Mouse (Mus musculus): ENCODE measurements around the gene Taf12. TPM values are rescaled to one million over a fixed set of nuclear protein-coding genes. Genes with fewer than 3 reads are reported as not detected.

Gene Taf12
- polyA plus RNA-seq, 2 experiments = 24.5 to 48.7 TPM

GRCm38 (mm10) chr4:132253622-132254021 is 20.6 kb upstream of the Taf12 start:
- Histone ChIP-seq H3K36me3 (replicated peaks; ENCODE audit: control insufficient read depth, insufficient read depth, low read depth) (peaks cover 20% of the 10 kb centered on the region), H3K9ac (replicated peaks) (no peak overlapping the region), H3K4me1 (replicated peaks; ENCODE audit: control insufficient read depth in 2 of 2, insufficient read depth in 2 of 2, low read length in 1 of 2) (peaks cover 0 to 4% of the 10 kb centered on the region in 2 experiments; a peak in 2 of 4 replicates), H3K27me3 (ENCODE audit: control insufficient read depth, insufficient read depth, low read length) (no peaks in the 10 kb centered on the region), H3K27ac (no peak overlapping the region), H3K9me3 (ENCODE audit: control insufficient read depth, low read length) (no peaks in the 10 kb centered on the region), H3K4me3 (ENCODE audit: insufficient read depth in 1 of 2, low read depth in 2 of 2, low read length in 2 of 2) (no peak overlapping the region), H3K4me2 (ENCODE audit: low read depth) (no peak overlapping the region)
- WGBS (ENCODE audit: insufficient replicate concordance) = 22% methylated on average over 2 of the region's 2 CpGs
- DNase-seq (ENCODE audit: low read depth in 3 of 3, low spot score in 3 of 3) (no peak), ATAC-seq (ENCODE audit: insufficient read depth) (0 out of 2 replicates have a peak, but pooled peaks have one; percentile 23)
- TF ChIP-seq EP300 (IDR thresholded peaks at IDR 0.05; ENCODE audit: low read depth) (no peak), CTCF (IDR thresholded peaks at IDR 0.05; ENCODE audit: low read depth) (no peak)

GRCm38 (mm10) chr4:132254986-132255385 is 19.2 kb upstream of the Taf12 start:
- H3K27ac ChIP-seq = no peak overlapping the region
- DNase-seq (ENCODE audit: low read depth in 3 of 3, low spot score in 3 of 3) (no peak), ATAC-seq (ENCODE audit: insufficient read depth) (no peak)
- no peaks in the 10 kb centered on the region for H3K27me3 ChIP-seq (ENCODE audit: control insufficient read depth, insufficient read depth, low read length)
- no peak overlapping the region for H3K9ac ChIP-seq (replicated peaks)
- TF ChIP-seq EP300 (IDR thresholded peaks at IDR 0.05; ENCODE audit: low read depth) = no peak
- peak; percentile 24; the same call in 1 of the 2 replicates for TF ChIP-seq CTCF (IDR thresholded peaks at IDR 0.05; ENCODE audit: low read depth)
- H3K9me3 ChIP-seq (ENCODE audit: control insufficient read depth, low read length) = no peaks in the 10 kb centered on the region
- peaks cover 9 to 15% of the 10 kb centered on the region in 2 experiments; a peak in 3 of 4 replicates for H3K4me1 ChIP-seq (replicated peaks; ENCODE audit: control insufficient read depth in 2 of 2, insufficient read depth in 2 of 2, low read length in 1 of 2)
- H3K4me2 ChIP-seq (ENCODE audit: low read depth) = no peak overlapping the region
- WGBS (ENCODE audit: insufficient replicate concordance) = 63% methylated on average over 3 of the region's 3 CpGs
- no peak overlapping the region for H3K4me3 ChIP-seq (ENCODE audit: insufficient read depth in 1 of 2, low read depth in 2 of 2, low read length in 2 of 2)
- peaks cover 12% of the 10 kb centered on the region for H3K36me3 ChIP-seq (replicated peaks; ENCODE audit: control insufficient read depth, insufficient read depth, low read depth)

- TF ChIP-seq CTCF (IDR thresholded peaks at IDR 0.05; ENCODE audit: low read depth) = no peak
- no peak for TF ChIP-seq EP300 (IDR thresholded peaks at IDR 0.05; ENCODE audit: low read depth)
- peaks cover 2% of the 10 kb centered on the region; the same call in 1 of the 2 replicates for H3K36me3 ChIP-seq (replicated peaks; ENCODE audit: control insufficient read depth, insufficient read depth, low read depth)
- H3K9ac ChIP-seq (replicated peaks) = no peak overlapping the region
- no peak overlapping the region for H3K4me2 ChIP-seq (ENCODE audit: low read depth)
- H3K27ac ChIP-seq = no peak overlapping the region
- DNase-seq (ENCODE audit: low read depth in 3 of 3, low spot score in 3 of 3) (no peak), ATAC-seq (ENCODE audit: insufficient read depth) (no peak)
- peaks cover 9 to 18% of the 10 kb centered on the region in 2 experiments; a peak in 3 of 4 replicates for H3K4me1 ChIP-seq (replicated peaks; ENCODE audit: control insufficient read depth in 2 of 2, insufficient read depth in 2 of 2, low read length in 1 of 2)
- no peak overlapping the region for H3K4me3 ChIP-seq (ENCODE audit: insufficient read depth in 1 of 2, low read depth in 2 of 2, low read length in 2 of 2)
- 85% methylated on average over 3 of the region's 3 CpGs for WGBS (ENCODE audit: insufficient replicate concordance)
- no peaks in the 10 kb centered on the region for H3K9me3 ChIP-seq (ENCODE audit: control insufficient read depth, low read length)
- H3K27me3 ChIP-seq (ENCODE audit: control insufficient read depth, insufficient read depth, low read length) = no peaks in the 10 kb centered on the region
Observed at GRCm38 (mm10) chr4:132256384-132256783, 17.8 kb upstream of the Taf12 start.

GRCm38 (mm10) chr4:132259248-132259647 is 14.9 kb upstream of the Taf12 start:
- WGBS (ENCODE audit: insufficient replicate concordance) = 58% methylated on average over 4 of the region's 4 CpGs
- H3K4me3 ChIP-seq (ENCODE audit: insufficient read depth in 1 of 2, low read depth in 2 of 2, low read length in 2 of 2) = no peak overlapping the region
- no peak for TF ChIP-seq EP300 (IDR thresholded peaks at IDR 0.05; ENCODE audit: low read depth)
- no peak for TF ChIP-seq CTCF (IDR thresholded peaks at IDR 0.05; ENCODE audit: low read depth)
- no peaks in the 10 kb centered on the region for H3K9me3 ChIP-seq (ENCODE audit: control insufficient read depth, low read length)
- ATAC-seq (ENCODE audit: insufficient read depth) (no peak), DNase-seq (ENCODE audit: low read depth in 3 of 3, low spot score in 3 of 3) (no peak)
- no peak overlapping the region; the same call in 1 of the 2 replicates for H3K27ac ChIP-seq
- no peaks in the 10 kb centered on the region for H3K36me3 ChIP-seq (replicated peaks; ENCODE audit: control insufficient read depth, insufficient read depth, low read depth)
- H3K27me3 ChIP-seq (ENCODE audit: control insufficient read depth, insufficient read depth, low read length) = no peaks in the 10 kb centered on the region
- no peak overlapping the region; the same call in none of the 2 replicates for H3K9ac ChIP-seq (replicated peaks)
- peak overlapping the region; percentile 85 for H3K4me2 ChIP-seq (ENCODE audit: low read depth)
- peaks cover 14 to 26% of the 10 kb centered on the region in 2 experiments for H3K4me1 ChIP-seq (replicated peaks; ENCODE audit: control insufficient read depth in 2 of 2, insufficient read depth in 2 of 2, low read length in 1 of 2)

GRCm38 (mm10) chr4:132260404-132261379 is 13.5 kb upstream of the Taf12 start:
- no peaks in the 10 kb centered on the region for H3K36me3 ChIP-seq (replicated peaks; ENCODE audit: control insufficient read depth, insufficient read depth, low read depth)
- ATAC-seq (ENCODE audit: insufficient read depth) (peak; percentile 83), DNase-seq (ENCODE audit: low read depth in 3 of 3, low spot score in 3 of 3) (no peak)
- H3K4me3 ChIP-seq (ENCODE audit: insufficient read depth in 1 of 2, low read depth in 2 of 2, low read length in 2 of 2) = peak overlapping the region; percentile 85 to 93
- no peak for TF ChIP-seq CTCF (IDR thresholded peaks at IDR 0.05; ENCODE audit: low read depth)
- TF ChIP-seq EP300 (IDR thresholded peaks at IDR 0.05; ENCODE audit: low read depth) = no peak
- H3K9ac ChIP-seq (replicated peaks) = peak overlapping the region; percentile 99
- peak overlapping the region; percentile 85 for H3K4me2 ChIP-seq (ENCODE audit: low read depth)
- no peaks in the 10 kb centered on the region for H3K27me3 ChIP-seq (ENCODE audit: control insufficient read depth, insufficient read depth, low read length)
- no peaks in the 10 kb centered on the region for H3K9me3 ChIP-seq (ENCODE audit: control insufficient read depth, low read length)
- peak overlapping the region; percentile 85 for H3K27ac ChIP-seq
- peaks cover 14 to 26% of the 10 kb centered on the region in 2 experiments for H3K4me1 ChIP-seq (replicated peaks; ENCODE audit: control insufficient read depth in 2 of 2, insufficient read depth in 2 of 2, low read length in 1 of 2)
- under 1% methylated on average over 49 of the region's 64 CpGs for WGBS (ENCODE audit: insufficient replicate concordance)

Measured in liver, embryonic 14.5 days (tissue).